Mouse (Mus musculus): ENCODE results near the gene Calhm6. TPM values are rescaled to one million over a fixed set of nuclear protein-coding genes. Genes with fewer than 3 reads are reported as not detected.

Calhm6 gene
- 0.62 and 0.87 TPM in 2 replicates for polyA plus RNA-seq (2016; fragmentation: Nextera tagmentation; extraction: Ambion mirVana)

DNA sequence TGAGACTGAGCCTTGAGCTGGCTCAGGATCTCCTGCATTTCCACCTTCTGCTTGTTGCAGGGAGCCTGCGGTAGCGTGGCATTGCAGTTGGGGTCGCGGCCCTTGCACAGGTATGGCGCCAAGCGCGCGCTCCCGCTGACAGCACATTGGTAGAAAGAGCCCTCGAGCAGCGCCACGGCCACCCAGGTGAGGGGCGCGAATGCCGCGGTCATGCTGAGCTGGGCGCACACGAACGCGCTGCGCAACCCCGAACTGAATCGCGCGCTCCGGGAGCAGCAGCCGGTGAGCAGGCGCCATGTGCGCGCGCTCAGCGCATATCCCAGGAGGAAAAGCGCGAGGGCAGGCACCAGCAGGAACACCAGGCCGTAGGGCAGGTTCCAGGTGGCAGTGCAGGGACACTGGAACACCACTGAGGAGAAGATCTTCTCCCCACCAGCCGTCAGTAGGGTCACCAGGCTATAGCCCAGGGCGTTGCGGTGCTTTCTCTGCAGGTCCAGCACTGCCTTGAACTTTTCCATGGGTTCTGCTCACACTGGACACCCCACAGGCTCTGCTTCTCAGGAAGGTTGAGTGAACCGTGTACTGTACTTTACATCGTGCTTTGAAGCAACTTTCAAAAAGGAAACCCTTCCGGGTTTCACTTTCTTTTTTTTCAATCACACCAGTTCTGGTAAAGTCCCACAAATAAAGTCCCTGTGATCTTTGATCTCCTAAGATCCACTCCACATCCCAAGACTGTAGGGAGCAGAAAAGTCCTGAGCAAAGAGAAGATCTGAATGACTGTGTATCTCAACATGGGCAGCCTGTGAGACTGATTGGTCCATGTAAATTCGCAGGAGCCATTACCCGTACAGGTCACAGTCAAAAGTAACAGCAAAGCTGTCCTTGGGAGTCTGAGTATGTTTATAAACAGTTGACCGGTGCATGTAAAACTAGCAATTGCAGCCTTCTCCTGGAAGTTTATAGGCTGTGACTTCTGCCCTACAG is at the start of gene Calhm6:
Calhm6 (minus strand) TSS at position 593 of the 987 bp plus-strand sequence.
- no peak within 1 kb of the TSS for H3K27ac ChIP-seq
- H3K9me3 ChIP-seq (replicated peaks): no peaks in the 10 kb centered on the region
- 11% methylated on average over 44 of the region's 44 CpGs for WGBS (ENCODE audit: insufficient replicate concordance)
- peak within 1 kb of the TSS; percentile 55 for H3K4me3 ChIP-seq
- H3K4me1 ChIP-seq: peaks cover 8% of the 10 kb centered on the region; the same call in 1 of the 2 replicates
- peak; percentile 55 for ATAC-seq
- H3K36me3 ChIP-seq: no peaks in the 10 kb centered on the region
- H3K4me2 ChIP-seq: peak within 1 kb of the TSS; percentile 81
- peaks cover 5% of the 10 kb centered on the region; the same call in 1 of the 2 replicates for H3K27me3 ChIP-seq (replicated peaks)
- H3K9ac ChIP-seq: peak within 1 kb of the TSS; percentile 59

DNA sequence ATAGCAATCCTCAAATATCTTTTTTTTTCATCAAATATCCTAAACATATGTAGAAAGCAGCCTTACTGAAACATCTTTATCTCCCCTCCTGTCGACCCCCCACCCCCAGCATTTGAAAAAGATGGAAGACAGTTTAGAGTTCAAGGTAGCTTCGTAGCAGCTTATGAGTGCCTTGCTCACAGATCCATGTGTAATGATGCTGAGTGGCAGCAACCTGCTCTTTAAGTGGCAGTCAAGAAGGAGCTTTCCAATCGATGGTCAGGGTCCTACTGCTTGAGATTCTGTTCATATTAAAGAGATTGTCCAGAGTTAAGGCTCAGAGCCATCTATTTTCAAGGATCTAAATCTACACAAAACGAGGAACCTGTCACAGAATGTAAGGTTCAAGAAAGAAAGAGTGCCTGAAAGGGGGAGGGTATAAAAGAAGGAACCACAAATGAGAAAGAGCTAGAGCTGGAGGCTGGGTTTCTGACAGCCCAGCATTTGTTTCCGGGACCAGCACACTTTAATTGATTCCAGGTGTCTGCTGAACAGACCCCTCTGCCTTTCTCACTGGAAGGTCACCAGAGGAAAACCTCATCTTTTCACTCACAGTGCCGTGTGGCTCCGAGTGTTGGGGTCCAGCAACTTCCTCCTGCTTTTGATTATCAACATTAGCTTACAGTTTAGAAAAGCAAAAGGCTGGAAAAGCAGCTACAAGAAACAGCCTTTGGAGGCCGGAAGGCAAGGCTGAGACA is 48.3 kb upstream of the Calhm6 start:
- no peaks in the 10 kb centered on the region for H3K9me3 ChIP-seq (replicated peaks)
- H3K9ac ChIP-seq: no peak overlapping the region
- H3K27me3 ChIP-seq (replicated peaks): no peaks in the 10 kb centered on the region
- H3K4me3 ChIP-seq: no peak overlapping the region
- 33% methylated on average over 8 of the region's 8 CpGs for WGBS (ENCODE audit: insufficient replicate concordance)
- ATAC-seq: no peak
- no peak overlapping the region for H3K27ac ChIP-seq
- no peaks in the 10 kb centered on the region for H3K36me3 ChIP-seq
- H3K4me1 ChIP-seq: peaks cover 4% of the 10 kb centered on the region; the same call in 1 of the 2 replicates
- H3K4me2 ChIP-seq: no peak overlapping the region

DNA sequence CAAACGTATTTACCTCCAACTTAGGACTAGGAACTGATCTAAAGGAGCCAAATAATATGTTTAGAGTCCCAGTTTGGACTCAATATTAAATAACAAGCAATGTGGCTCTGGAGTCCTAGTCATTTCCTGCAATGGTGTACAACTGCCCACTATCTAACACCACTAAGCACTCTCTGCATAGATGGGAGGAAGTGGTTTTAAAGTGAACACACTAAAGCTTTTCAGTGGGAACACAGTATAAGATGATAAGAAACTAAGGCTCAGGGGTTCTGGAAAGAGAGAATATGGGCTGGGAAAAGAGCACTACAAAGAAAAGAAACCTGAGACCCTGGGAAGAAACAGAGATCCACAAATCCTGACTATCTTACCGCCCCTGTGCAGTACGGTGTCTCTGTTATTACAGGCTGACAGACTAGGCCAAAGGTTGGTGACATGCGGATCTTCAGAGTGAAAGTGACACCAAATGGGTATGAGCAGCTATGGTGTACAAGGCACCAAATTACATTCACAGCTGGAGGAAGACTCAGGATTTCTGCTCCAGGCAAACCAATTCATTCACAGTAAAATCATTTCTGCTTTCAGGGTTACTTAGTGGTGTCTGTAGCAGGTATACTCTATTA is 45.0 kb upstream of the Calhm6 start:
- no peaks in the 10 kb centered on the region for H3K36me3 ChIP-seq
- no peak overlapping the region for H3K4me3 ChIP-seq
- ATAC-seq: no peak
- H3K27ac ChIP-seq: no peak overlapping the region
- 39% methylated on average over 4 of the region's 4 CpGs for WGBS (ENCODE audit: insufficient replicate concordance)
- peaks cover 4% of the 10 kb centered on the region; the same call in 1 of the 2 replicates for H3K4me1 ChIP-seq
- no peaks in the 10 kb centered on the region for H3K27me3 ChIP-seq (replicated peaks)
- no peaks in the 10 kb centered on the region for H3K9me3 ChIP-seq (replicated peaks)
- no peak overlapping the region for H3K9ac ChIP-seq
- no peak overlapping the region for H3K4me2 ChIP-seq

DNA sequence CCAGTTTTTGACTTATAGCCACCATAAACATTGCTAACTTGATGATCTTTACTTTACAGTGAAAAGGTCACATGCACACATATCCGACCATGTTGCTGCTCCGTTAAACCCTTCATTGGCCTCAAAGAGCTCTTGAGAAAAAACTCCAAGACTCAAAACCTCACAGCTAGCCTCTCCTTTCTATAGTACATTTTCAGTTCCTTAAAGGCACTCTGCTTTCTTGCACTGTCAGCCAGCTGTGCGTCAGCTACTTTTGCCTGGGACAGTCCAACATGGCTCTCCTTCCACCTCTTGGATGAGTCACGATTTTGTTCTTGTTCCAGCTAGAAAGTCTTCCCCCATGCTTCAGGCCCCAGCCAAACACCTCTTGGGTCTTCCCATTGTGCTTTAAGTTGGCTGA is 43.9 kb upstream of the Calhm6 start:
- no peaks in the 10 kb centered on the region for H3K36me3 ChIP-seq
- H3K4me1 ChIP-seq: peaks cover 4% of the 10 kb centered on the region; the same call in 1 of the 2 replicates
- 56% methylated on average over 4 of the region's 4 CpGs for WGBS (ENCODE audit: insufficient replicate concordance)
- no peak for ATAC-seq
- H3K4me3 ChIP-seq: no peak overlapping the region
- H3K27me3 ChIP-seq (replicated peaks): no peaks in the 10 kb centered on the region
- no peaks in the 10 kb centered on the region for H3K9me3 ChIP-seq (replicated peaks)
- no peak overlapping the region for H3K9ac ChIP-seq
- H3K4me2 ChIP-seq: no peak overlapping the region
- no peak overlapping the region for H3K27ac ChIP-seq

DNA sequence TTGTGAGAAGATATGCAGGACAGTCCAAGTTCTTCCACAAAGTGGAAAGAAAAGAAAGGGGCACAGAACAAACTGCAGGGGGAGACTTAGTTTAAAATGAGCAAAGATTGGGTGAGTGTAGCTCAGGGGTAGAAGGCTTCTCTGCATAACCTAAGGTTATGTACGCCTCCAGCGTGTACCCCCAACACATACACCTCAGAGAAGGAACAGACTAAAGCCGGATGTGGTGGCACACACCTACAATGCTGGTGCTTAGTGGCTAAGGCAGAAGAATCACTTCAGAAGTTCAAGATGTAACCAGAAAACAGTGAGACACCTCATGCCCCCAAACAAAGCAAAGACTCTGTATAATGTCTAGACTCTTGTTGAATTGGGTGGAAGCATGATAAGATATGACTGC is 43.4 kb upstream of the Calhm6 start:
- no peak overlapping the region for H3K27ac ChIP-seq
- no peaks in the 10 kb centered on the region for H3K9me3 ChIP-seq (replicated peaks)

DNA sequence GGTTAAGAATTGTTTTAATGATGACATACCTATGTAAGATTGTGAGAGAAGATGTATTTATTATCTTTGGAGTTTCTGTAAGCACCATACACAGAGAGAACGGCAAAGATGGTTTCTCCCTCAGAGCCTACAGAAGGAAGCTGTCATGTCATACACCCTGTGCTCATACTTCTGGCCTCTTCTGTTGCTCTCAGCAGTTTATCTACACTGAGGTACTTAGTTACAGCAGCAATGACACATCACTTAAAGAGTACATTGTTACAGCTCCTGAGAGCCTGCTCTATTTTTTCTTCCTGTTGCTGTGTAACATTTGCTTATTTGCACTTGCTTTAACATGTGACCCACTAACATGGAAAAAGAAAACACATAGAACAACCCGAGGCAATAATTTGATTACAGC is 39.2 kb upstream of the Calhm6 start:
- ATAC-seq: no peak
- Histone ChIP-seq H3K9ac (no peak overlapping the region), H3K9me3 (replicated peaks) (no peaks in the 10 kb centered on the region), H3K27me3 (replicated peaks) (no peaks in the 10 kb centered on the region), H3K4me1 (no peaks in the 10 kb centered on the region; the same call in 1 of the 2 replicates), H3K4me3 (no peak overlapping the region), H3K27ac (no peak overlapping the region), H3K36me3 (no peaks in the 10 kb centered on the region), H3K4me2 (no peak overlapping the region)
- WGBS (ENCODE audit: insufficient replicate concordance): 50% methylated on average over 2 of the region's 2 CpGs

More for the DNA sequence above, 43.4 kb upstream of the Calhm6 start:
- Histone ChIP-seq H3K9ac (no peak overlapping the region), H3K4me3 (no peak overlapping the region), H3K36me3 (no peaks in the 10 kb centered on the region), H3K4me1 (peaks cover 4% of the 10 kb centered on the region; the same call in 1 of the 2 replicates), H3K27me3 (replicated peaks) (no peaks in the 10 kb centered on the region), H3K4me2 (no peak overlapping the region)
- 70% methylated on average over 3 of the region's 3 CpGs for WGBS (ENCODE audit: insufficient replicate concordance)
- ATAC-seq: no peak

DNA sequence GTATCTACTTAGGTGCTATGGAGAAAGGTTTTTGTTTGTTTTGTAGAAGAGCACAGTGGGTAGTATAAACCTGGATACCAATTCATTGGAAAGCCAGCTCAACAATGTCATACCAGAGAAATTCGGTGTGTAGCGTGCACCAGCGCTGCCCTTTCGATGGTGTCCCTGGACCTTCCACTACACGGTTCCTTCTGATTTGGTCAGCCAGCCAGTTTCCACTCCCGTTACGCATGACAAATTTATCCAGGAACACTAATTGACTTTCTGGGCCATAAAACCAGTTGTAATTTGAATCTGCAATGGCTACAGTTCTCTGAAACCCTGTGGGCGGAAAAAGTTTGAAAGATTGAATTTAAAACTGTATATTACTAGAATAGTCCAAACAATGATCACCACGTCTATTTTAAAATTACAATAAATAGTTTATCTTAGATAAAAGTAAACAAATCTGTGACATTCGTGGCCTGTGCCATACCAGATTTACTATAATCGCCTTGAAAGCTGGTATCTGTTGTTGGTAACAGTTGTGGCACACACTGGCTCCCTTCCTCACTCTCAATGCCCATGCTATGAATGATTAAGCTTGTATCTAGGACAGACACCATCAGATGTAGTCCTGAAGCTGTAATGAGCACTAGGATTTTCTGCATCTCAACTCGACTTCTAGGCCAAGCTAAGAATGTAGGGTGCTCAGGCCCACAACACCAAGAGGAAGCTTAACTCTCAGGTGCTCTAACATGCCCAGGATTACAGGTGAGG is 28.2 kb upstream of the Calhm6 start:
- ATAC-seq: no peak
- Histone ChIP-seq H3K27ac (no peak overlapping the region), H3K4me1 (no peaks in the 10 kb centered on the region), H3K4me2 (no peak overlapping the region), H3K9ac (no peak overlapping the region), H3K27me3 (replicated peaks) (no peaks in the 10 kb centered on the region), H3K9me3 (replicated peaks) (no peaks in the 10 kb centered on the region), H3K4me3 (no peak overlapping the region), H3K36me3 (0 out of 2 replicates have a peak, but pooled peaks cover 3% of the 10 kb centered on the region)
- 68% methylated on average over 12 of the region's 12 CpGs for WGBS (ENCODE audit: insufficient replicate concordance)

DNA sequence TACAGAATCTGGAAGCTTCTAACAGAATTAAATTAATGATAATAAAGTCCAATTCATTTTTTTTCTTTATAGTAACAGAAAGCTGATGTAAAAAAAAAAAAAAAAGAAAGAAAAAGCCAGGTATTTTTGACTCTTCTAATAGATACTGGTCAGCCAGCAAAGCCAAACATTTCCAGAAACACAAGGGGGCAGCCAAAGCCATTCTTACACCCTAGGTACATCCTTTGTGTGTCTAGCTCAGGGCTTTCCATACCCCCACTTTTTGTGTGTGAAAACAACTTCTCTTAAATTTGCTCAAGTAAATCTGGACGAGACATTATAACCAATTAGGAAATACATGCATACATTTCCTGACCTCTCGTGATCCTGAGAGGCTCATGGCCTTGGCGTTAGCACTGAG is 24.0 kb upstream of the Calhm6 start:
- no peaks in the 10 kb centered on the region for H3K4me1 ChIP-seq
- H3K36me3 ChIP-seq: 0 out of 2 replicates have a peak, but pooled peaks cover 3% of the 10 kb centered on the region
- no peak for ATAC-seq
- H3K9ac ChIP-seq: no peak overlapping the region
- H3K27ac ChIP-seq: no peak overlapping the region
- WGBS (ENCODE audit: insufficient replicate concordance): 59% methylated on average over 3 of the region's 3 CpGs
- H3K27me3 ChIP-seq (replicated peaks): no peaks in the 10 kb centered on the region
- H3K9me3 ChIP-seq (replicated peaks): no peaks in the 10 kb centered on the region
- no peak overlapping the region for H3K4me2 ChIP-seq
- H3K4me3 ChIP-seq: no peak overlapping the region

DNA sequence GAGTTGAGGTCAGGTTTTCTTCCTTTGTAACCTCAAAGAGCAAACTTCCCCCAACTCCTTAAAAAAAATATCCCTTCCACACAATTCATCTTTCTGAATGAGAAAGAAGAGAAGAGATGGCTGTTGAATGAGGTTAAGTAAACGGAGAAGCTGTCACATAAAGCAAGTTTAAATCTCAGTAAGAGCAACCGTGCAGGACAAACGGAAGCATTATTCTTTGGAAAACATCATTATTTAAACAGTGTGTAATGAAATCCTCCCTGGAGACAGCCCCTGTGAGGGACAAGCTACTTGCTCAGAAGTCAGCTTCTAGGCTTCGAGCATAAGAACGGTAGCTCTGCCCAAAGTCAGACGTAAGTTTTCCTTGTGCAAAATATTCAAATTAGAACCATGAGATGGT is 22.7 kb upstream of the Calhm6 start:
- Histone ChIP-seq H3K9ac (no peak overlapping the region), H3K27ac (no peak overlapping the region), H3K4me3 (no peak overlapping the region), H3K4me1 (no peaks in the 10 kb centered on the region), H3K27me3 (replicated peaks) (no peaks in the 10 kb centered on the region), H3K4me2 (no peak overlapping the region), H3K36me3 (0 out of 2 replicates have a peak, but pooled peaks cover 3% of the 10 kb centered on the region), H3K9me3 (replicated peaks) (no peaks in the 10 kb centered on the region)
- WGBS (ENCODE audit: insufficient replicate concordance): 71% methylated on average over 6 of the region's 6 CpGs
- ATAC-seq: no peak

DNA sequence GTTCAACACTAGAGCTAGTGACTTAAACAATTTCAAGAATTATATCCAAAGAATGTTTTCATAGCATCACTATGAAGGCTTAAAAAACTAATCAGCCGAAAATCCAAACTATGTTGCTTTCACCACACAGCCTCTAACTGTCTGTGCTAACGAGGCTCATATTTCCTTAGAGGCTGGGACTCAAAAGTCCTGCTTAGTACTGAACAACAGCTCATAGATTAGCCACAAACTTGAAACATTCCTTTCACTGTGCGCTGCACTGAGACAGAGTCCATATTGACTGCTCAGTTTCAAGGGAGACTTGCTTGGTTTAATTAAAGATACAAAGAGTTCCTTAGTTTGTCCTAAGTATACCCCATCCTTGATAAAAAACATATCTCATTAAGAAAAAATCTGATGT is 22.0 kb upstream of the Calhm6 start:
- no peak overlapping the region for H3K4me2 ChIP-seq
- H3K36me3 ChIP-seq: 0 out of 2 replicates have a peak, but pooled peaks cover 3% of the 10 kb centered on the region
- no peaks in the 10 kb centered on the region for H3K27me3 ChIP-seq (replicated peaks)
- H3K4me1 ChIP-seq: no peaks in the 10 kb centered on the region
- no peaks in the 10 kb centered on the region for H3K9me3 ChIP-seq (replicated peaks)
- no peak overlapping the region for H3K27ac ChIP-seq
- no peak for ATAC-seq
- WGBS (ENCODE audit: insufficient replicate concordance): 68% methylated on average over 3 of the region's 3 CpGs
- H3K4me3 ChIP-seq: no peak overlapping the region
- H3K9ac ChIP-seq: no peak overlapping the region

DNA sequence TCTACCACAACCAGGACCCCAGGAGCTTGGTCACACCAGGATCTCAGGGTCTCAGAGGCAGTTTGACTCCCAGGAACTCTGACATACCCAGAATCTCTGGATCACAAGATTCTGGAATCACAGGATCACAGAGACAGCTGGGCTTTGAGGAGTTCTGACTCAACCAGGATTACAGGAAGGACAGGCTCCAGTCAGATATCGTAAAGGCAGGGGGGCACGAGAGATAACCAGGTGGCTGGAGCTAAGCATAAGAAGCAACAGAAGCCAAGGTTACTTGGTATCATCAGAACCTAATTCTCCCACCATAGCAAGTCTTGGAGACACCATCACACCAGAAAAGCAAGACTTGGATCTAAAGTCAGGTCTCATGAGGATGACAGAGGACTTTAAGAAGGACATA is 13.9 kb upstream of the Calhm6 start:
- WGBS (ENCODE audit: insufficient replicate concordance): 54% methylated on average over 2 of the region's 2 CpGs
- Histone ChIP-seq H3K4me3 (no peak overlapping the region), H3K36me3 (no peaks in the 10 kb centered on the region), H3K27me3 (replicated peaks) (no peaks in the 10 kb centered on the region), H3K9ac (no peak overlapping the region), H3K9me3 (replicated peaks) (no peaks in the 10 kb centered on the region), H3K27ac (no peak overlapping the region), H3K4me2 (no peak overlapping the region), H3K4me1 (no peaks in the 10 kb centered on the region)
- ATAC-seq: no peak

Measured in liver, embryonic 12.5 days (tissue).